Mouse (Mus musculus): ENCODE measurements around the gene Trim3.

The Trim3 gene

DNA sequence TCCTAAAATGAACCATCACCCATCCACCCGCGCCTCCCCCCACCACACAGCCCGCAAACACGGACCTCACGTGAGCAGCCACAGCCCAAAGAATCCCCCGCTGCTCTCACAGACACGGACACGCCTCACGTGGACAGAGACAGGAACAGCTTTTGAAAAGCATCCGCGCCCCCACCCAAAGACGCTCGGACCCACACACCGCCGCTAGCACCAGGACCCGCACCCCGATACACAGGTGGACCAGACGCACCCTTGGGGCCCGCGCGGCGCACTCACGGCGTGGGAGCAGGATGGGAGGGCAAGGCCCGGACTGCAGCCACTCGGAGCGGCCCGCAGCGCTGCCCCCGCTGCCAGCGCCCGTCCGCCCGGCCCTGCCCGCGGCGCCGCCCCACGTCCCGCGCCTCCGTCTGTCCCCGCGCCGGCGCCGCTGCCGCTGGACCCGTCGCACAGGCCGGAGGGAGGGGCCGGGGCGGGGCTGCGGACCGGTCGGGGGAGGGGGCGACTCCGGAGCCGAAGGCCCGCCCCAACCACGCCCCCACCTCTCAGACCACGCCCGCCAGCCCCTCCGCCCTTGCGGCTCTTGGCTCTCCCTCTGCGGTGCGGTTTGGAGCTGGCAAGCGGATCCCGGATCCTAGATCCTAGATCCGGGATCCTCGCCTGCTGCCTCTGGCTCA, at the start of gene Trim3:
Trim3 (minus strand) TSS at position 445 of the 674 bp plus-strand sequence.
- peak; percentile 78 for DNase-seq (ENCODE audit: low read depth, low spot score)

DNA sequence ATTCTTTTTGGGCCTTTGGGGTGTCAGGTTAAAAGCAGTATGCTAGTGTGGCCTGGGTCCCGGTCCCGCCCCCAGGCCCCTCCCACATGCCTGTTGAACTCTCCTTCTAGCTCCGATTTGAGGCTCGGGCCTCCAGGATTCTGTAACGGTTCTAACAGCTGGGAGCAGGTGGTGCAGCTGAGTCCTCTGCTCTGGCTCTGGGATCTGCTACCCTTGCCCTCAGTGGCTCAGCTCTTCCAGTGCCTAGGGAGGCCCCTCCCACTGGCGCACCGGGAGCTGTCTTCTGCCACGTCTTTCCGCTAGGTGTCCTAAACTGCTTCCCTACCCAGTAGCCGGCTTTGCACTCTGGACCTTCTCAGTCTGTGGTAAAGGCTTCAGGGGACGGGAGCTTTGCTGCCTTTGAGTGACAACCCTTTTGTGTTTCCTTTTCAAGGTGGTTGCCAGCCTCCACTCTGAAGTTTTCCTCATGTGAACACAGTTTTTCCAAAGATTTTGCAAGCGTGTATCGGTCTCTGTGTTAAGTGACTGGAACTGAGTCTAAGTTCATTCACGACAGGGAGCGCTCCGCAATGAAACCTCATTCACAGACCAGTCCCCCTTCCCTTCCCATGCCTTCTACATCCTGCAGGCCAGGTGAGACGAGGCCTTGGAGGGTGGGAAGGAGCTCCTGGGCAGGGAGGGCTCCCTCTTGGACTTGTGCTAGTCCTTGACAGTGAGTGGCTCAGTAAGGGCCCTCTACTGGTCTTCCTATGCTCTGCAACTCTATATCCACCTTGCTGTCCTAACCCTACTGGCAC, 17.5 kb upstream of the Trim3 start, which contains the start of gene Dnhd1:
Dnhd1 (plus strand) TSS at position 189 of the 797 bp plus-strand sequence.
- peak; percentile 41 for DNase-seq (ENCODE audit: low read depth, low spot score)

DNA sequence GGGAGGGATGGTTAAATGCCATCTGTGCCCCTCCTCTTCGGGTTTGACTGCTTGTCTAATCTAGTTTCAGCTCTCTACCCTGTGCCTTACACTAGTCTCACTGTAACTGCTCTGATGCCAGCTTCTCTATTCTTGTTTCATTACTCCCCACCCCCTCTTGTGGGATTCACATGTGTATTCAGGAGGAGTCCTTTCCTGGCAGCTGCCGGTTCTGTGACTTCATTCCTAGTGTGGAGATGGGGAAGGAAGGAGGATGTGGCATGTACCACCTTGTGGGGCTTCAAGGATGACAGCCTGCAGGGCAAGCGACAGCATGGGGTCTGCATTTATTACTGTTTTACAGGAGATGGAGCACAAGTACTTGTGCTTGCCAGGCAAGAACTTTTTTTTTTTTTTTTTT, 8.6 kb upstream of the Trim3 start:
- DNase-seq (ENCODE audit: low read depth, low spot score): no peak

DNA sequence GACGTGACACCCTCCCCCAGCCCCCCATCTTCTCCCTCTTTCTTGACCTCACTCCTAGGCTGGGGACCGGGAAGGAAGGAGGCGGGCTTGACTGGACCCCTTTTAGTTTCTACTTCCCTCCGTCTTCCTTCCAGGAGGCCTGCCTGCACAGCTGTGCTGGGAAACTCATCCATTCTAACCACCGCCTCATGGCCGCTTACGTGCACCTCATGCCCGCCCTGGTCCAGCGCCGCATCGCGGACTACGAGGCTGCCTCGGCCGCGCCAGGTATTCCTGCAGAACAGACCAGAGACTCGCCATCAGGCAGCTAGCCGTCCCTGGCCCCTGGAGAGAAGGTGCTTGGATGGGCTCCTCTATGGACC, 7.5 kb upstream of the Trim3 start:
- DNase-seq (ENCODE audit: low read depth, low spot score): no peak

GRCm38 (mm10) chr7:105640233-105640893, 7.0 kb upstream of the Trim3 start, which contains the start of the genes Arfip2 and Gm45799:
Gene Arfip2 (minus strand): TSS chr7:105640416.
Gene Gm45799 (plus strand): TSS chr7:105640552.
- DNase-seq (ENCODE audit: low read depth, low spot score): peak; percentile 98

DNA sequence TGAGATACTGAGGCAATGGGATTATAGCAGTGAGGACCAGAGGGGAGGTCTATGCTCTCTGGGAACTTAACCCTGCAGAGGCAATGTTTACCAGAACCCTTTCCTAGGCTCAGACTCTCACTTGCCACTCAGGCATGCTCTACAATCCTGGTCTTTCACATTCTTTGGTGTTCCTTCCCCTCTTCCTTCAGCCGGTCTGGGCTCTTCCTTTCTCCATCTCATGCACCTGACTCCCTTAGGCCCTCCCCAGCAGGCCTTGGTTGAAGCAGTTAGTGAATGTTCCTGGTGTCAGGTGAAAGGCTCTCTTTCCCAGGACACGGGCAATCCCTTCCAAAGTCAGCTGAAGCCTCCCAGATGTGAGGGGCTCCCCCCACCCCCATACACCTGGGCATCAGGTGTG, 6.4 kb upstream of the Trim3 start, which contains the start of gene Timm10b:
Timm10b (plus strand) TSS at position 301 of the 400 bp plus-strand sequence.
- no peak for DNase-seq (ENCODE audit: low read depth, low spot score)

GRCm38 (mm10) chr7:105639304-105639703, 5.9 kb upstream of the Trim3 start:
- DNase-seq (ENCODE audit: low read depth, low spot score): no peak

DNA sequence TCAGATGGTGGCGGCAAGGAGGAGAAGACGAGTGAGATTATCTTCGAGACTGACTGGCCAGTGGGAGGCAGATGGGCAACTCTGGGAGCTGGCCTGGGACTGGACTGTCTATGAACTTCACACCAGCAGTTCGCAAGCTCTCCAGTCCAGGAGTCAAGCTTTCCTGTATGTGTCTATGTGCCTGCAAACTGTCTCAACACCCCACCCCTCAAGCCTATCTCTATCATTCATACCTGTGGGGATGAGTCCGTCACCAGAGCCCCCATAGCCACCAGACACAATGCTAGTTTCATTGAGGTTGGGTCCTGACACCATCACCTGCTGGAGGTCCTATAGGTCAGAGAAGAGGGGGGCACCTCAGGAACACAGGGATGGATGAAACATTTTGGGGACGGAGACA, 5.4 kb upstream of the Trim3 start:
- no peak for DNase-seq (ENCODE audit: low read depth, low spot score)

GRCm38 (mm10) chr7:105635726-105636125, 2.4 kb upstream of the Trim3 start:
- DNase-seq (ENCODE audit: low read depth, low spot score): no peak

GRCm38 (mm10) chr7:105634272-105634920, 1.0 kb upstream of the Trim3 start:
- DNase-seq (ENCODE audit: low read depth, low spot score): no peak

DNA sequence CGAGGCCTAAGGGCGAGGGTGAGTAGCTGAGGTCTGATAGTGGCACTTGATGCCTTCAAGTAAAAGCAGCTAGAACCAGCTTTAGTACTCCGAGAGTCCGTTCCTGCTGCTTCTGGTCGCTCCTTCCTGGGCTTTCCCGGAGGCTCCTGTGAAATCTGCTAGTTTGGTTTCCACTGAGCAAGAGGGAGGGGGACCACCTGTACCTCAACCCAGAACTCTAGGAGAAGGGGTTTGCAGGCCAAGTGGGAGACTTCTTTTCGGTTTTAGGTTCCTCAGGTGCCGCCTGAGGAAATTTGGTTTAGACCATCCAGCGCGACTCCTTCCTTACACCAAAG, 397 bp upstream of the Trim3 start:
- no peak for DNase-seq (ENCODE audit: low read depth, low spot score)

DNA sequence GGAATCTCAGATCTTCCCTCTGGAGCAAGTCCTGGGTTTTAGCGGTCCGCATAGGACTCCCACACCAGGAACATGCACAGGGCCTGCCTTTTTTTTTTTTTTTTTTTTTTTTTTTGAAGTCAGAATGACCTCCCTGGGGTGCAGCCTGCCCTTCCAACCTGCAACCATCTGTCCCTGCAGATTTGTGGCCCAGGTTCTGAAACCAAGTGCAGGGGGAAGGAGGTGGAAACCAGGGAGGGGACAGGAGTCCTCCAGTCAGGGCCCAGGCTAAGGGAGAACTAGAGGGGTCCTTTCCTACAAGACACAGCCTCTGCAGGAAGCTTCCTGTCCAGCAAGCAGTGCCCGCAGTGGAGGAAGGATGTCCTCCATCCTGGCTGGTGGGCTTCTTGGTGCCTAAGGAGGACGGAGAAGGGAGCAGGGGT, 809 bp downstream of the Trim3 start:
- DNase-seq (ENCODE audit: low read depth, low spot score): no peak

DNA sequence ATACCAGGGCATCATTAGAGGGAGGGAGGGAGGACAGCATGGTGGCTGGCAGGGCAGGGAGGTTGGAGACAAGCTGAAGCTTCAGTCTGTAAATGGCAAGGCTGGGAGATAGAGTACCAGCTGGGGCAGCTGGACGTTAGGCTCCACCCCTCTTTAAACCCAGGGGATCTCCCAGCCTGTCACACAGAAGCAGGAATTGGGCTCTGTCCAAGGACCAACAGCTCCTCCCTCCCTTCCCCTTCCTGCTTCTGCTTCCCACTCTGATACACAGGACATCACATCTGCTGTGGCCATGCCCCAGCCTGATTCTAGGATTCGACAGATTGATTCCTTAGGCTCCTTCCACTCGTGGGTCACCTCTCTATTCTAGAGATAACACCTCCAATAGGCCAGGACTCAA, 4.7 kb downstream of the Trim3 start:
- peak; percentile 42 for DNase-seq (ENCODE audit: low read depth, low spot score)

DNA sequence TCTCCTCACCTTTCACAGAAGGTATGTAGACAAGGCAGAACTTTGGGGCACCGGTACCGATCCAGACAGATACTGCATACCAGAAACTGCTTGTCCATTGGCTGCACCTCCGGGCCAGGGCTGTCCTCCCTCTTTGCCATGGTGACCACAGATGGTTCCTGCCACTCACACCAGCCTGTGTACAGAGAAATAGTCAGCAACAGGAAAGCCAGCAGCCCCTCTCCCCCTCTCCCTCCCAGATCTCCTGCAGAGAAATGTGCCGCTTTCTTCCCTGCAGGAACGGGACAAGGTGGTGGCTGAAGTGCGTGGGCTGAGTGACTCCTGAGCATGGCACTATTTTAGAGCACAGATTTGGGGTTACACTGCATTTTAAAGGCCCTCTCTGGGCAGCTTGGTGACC, 8.0 kb downstream of the Trim3 start:
- no peak for DNase-seq (ENCODE audit: low read depth, low spot score)

- no peak for DNase-seq (ENCODE audit: low read depth, low spot score)
Observed at GRCm38 (mm10) chr7:105621646-105622292, 11.6 kb downstream of the Trim3 start.

GRCm38 (mm10) chr7:105621053-105621452, 12.3 kb downstream of the Trim3 start:
- DNase-seq (ENCODE audit: low read depth, low spot score): no peak

GRCm38 (mm10) chr7:105619701-105620100, 13.7 kb downstream of the Trim3 start:
- no peak for DNase-seq (ENCODE audit: low read depth, low spot score)

DNA sequence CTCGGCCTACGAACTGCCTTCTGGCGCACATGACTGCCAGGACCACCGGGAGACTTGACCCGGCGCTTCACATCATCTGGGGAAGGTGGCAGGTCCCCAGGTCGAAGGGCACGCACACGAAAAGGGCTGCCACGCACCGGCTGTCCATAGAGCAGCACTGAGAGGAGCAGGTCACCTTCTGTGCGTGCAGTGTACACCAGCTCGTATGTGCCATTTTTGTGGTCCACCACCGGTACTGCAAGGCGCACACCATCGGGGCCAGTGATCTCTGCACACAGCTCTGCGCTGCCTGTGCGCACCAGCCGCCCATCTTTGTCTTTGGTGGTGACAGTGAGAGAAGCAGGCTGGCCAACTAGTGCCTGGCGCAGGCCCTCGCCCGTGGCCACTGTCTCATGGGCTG, 15.6 kb downstream of the Trim3 start:
- no peak for DNase-seq (ENCODE audit: low read depth, low spot score)

- DNase-seq (ENCODE audit: low read depth, low spot score): no peak
Observed at GRCm38 (mm10) chr7:105616561-105616960, 16.8 kb downstream of the Trim3 start.

DNA sequence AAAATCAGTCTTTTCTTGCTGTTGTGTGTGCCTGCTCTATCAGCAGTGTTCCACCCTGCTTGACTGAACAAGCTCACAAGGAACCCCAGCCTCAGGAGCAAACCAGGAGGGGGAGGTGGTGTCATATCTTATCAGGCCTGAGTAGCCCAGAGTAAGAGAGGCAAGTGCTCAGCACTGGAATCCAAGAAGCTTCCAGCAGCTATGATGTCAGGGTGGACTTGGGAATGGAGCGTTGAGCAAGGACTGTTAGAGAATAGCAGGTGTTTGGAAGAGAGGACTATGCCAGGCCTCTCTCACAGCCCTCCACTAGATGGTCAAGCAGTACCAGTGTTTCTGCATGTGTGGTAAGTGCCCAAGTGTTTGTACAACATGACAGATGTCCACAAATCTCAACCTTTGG, 17.7 kb downstream of the Trim3 start:
- no peak for DNase-seq (ENCODE audit: low read depth, low spot score)

DNA sequence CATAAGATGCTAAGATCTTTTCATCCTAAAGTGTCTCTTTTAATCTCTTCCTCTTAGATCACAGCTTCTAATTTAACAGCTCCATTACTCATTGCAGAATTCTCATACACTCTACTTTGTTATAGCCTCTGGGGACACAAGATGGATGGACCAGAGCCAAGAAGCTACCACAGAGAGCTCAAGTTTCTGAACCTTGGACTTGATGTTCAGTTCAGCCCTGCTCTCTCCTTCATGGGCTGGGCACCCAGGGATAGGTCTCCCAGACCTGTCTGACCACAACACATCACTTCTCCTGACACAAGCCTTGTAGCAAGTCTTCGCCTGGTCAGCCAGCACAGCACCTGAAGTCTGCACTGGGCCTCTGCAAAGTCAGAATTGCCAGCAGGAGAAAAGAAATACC, 19.0 kb downstream of the Trim3 start:
- DNase-seq (ENCODE audit: low read depth, low spot score): no peak

Measured in retina, postnatal 7 days (tissue).